Mouse (Mus musculus): ENCODE measurements around the gene Rmnd5a. TPM values are rescaled to one million over a fixed set of nuclear protein-coding genes. Genes with fewer than 3 reads are reported as not detected.

Rmnd5a gene
- polyA plus RNA-seq, 1 experiment = 26.4 TPM

DNA sequence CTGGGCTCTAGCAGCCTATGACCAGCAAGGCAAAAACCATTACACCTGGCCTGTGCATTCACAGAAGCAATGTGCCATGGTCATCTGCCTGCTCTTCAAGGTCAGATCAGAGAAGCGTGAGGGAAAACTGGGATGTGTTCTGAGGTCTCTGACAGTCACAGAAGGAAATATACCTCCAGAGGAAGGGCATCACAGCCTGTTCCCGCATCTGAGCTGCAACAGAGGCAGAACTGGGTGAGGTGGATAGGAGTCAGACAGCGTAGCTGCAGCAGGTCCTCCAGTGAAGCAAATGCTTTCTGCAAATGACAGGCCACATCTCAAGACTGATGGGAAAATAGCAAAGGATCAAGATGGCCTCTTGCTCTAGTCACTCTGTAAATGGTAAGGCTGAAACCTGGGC is 101.5 kb downstream of the Rmnd5a start:
- WGBS = 69% methylated on average over 3 of the region's 3 CpGs
- DNase-seq = no peak
- H3K4me3 ChIP-seq (replicated peaks; ENCODE audit: extremely low read depth, low read depth, low read length) = no peak overlapping the region
- H3K4me1 ChIP-seq (ENCODE audit: control insufficient read depth, insufficient read depth, low read length) = no peaks in the 10 kb centered on the region
- no peak for TF ChIP-seq CTCF (IDR thresholded peaks at IDR 0.05; ENCODE audit: insufficient read depth, low read length)
- TF ChIP-seq POLR2A (IDR thresholded peaks at IDR 0.05; ENCODE audit: borderline replicate concordance, extremely low read depth, low read depth, low read length) = no peak

Other genes with a start within 250 kb of the Rmnd5a start
- 4.7 and 12.7 TPM in 2 replicates for gene Fabp1, start 240.8 kb downstream of the Rmnd5a start, polyA plus RNA-seq (2012; rRNA removed)
- 6.9 and 11.0 TPM in 2 replicates for gene Krcc1, start 169.0 kb downstream of the Rmnd5a start, polyA plus RNA-seq (2012; rRNA removed)
- 2.3 and 7.0 TPM in 2 replicates for gene Smyd1, start 118.4 kb downstream of the Rmnd5a start, polyA plus RNA-seq (2012; rRNA removed)
- gene Cd8b1, start 117.8 kb downstream of the Rmnd5a start, polyA plus RNA-seq (2012; rRNA removed) = 2.5 and 3.0 TPM in 2 replicates
- gene Cd8a, start 67.2 kb downstream of the Rmnd5a start, polyA plus RNA-seq (2012; rRNA removed) = 1.4 and 2.4 TPM in 2 replicates
- gene Rnf103, start 53.3 kb upstream of the Rmnd5a start, polyA plus RNA-seq (2012; rRNA removed) = 14.7 and 21.4 TPM in 2 replicates
- 32.8 and 53.9 TPM in 2 replicates for gene Chmp3, start 103.2 kb upstream of the Rmnd5a start, polyA plus RNA-seq (2012; rRNA removed)
- 11.3 and 16.5 TPM in 2 replicates for gene Kdm3a, start 192.4 kb upstream of the Rmnd5a start, polyA plus RNA-seq (2012; rRNA removed)

Measured in lung, adult 2 months (tissue).